Mouse (Mus musculus) thymus, adult 2 months (tissue): Measurements from ENCODE around the gene Cope. TPM values are rescaled to one million over a fixed set of nuclear protein-coding genes. Genes with fewer than 3 reads are reported as not detected.

Source experiments
- DNase-seq: peaks from one replicate; pipeline ENCODE4 v3.0.0; 2021
- H3K27ac ChIP-seq: fragments of 200-500 bp; 2 replicates; pipeline ENCODE4 v1.5.1; 2012; ENCODE audit warnings: low read length, control low read depth; ENCODE audit not compliant: control insufficient read depth, insufficient read depth
- H3K27me3 ChIP-seq: fragments of 200-500 bp; 2 replicates; pipeline ENCODE4 v1.6.1; 2012; ENCODE audit warnings: mild to moderate bottlenecking, low read length, moderate library complexity, mixed read lengths; ENCODE audit not compliant: control insufficient read depth, insufficient read depth
- H3K36me3 ChIP-seq: fragments of 200-500 bp; 2 replicates; pipeline ENCODE4 v1.6.1; 2012; ENCODE audit warnings: mild to moderate bottlenecking, low read length, moderate library complexity; ENCODE audit not compliant: control insufficient read depth, insufficient read depth
- H3K4me1 ChIP-seq: fragments of 200-500 bp; replicated peaks from 2 replicates; pipeline ENCODE4 v1.6.1; 2012; ENCODE audit warnings: low read length; ENCODE audit not compliant: control insufficient read depth, insufficient read depth
- H3K4me3 ChIP-seq: fragments of 200-500 bp; 2 replicates; pipeline ENCODE4 v1.5.1; 2012; ENCODE audit warnings: mild to moderate bottlenecking, low read length, control low read depth, moderate library complexity; ENCODE audit not compliant: control insufficient read depth, insufficient read depth
- CTCF ChIP-seq: fragments of 200-500 bp; IDR thresholded peaks from 2 replicates; pipeline ENCODE4 v1.5.1; 2012; ENCODE audit warnings: mild to moderate bottlenecking, control low read depth, low read length, moderate library complexity, borderline replicate concordance; ENCODE audit not compliant: control insufficient read depth, poor library complexity, insufficient read depth; ENCODE audit errors: extremely low read depth
- POLR2A ChIP-seq: fragments of 200-500 bp; IDR thresholded peaks from 2 replicates; pipeline ENCODE4 v1.6.1; 2012; ENCODE audit warnings: mild to moderate bottlenecking, low read length, control low read depth, moderate library complexity; ENCODE audit not compliant: control insufficient read depth, poor library complexity, insufficient read depth; ENCODE audit errors: extremely low read depth
- WGBS: fragments of 180-500 bp; shearing (Covaris S2); methylation state at CpG from one replicate; pipeline ENCODE4 v1.1.7; 2018; 5-methylcytosine and 5-hydroxymethylcytosine counted together
- polyA plus RNA-seq: library from polyadenylated mRNA; depleted of rRNA; stranded (reverse); fragments of >200 nt; gene quantifications from 2 replicates; pipeline ENCODE4 v1.2.3, GENCODE M21; 2012

Cope gene
- polyA plus RNA-seq, 1 experiment = 454 TPM

DNA sequence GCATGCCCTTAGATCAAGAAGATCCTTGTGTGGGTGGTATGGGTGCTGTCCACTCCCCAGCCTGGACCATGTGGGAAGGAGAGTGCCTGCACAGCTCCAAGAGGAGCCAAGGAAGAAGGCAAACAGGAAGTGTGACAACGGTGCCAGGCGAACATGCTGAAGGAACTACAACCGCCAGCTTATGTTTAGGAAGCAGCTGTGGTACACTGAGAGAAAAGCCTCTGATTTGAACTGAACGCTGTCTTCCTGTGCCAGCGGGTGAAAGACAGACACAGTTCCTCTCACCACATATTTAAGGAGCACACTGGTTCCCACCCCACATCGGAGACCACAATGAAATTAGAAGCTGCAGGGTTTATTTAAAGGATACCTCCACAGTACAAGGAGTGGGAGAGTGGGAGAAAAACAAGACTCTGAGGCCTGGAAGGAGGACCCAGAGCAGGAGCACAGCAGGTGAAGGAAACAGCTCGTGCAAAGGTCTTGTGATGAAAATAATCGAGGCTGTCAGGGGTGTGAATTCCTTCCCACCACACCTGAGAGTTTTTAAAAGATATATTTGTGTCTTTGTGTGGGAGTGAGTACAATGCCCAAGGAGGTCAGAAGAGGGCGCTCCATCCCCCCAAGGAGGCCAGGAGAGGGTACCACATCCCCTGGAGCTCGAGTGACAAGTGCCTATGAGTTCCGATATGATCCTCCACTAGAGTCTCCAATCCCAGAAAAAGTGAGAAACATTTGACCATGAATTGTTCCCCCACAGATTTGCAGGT, 33.3 kb upstream of the Cope start:
- DNase-seq = peak; percentile 33
- peaks cover 17% of the 10 kb centered on the region for H3K4me1 ChIP-seq
- 13% methylated on average over 11 of the region's 11 CpGs for WGBS
- H3K4me3 ChIP-seq = no peak overlapping the region
- H3K27me3 ChIP-seq = no peaks in the 10 kb centered on the region
- no peaks in the 10 kb centered on the region for H3K36me3 ChIP-seq
- H3K27ac ChIP-seq = peak overlapping the region; percentile 23; the same call in 1 of the 2 replicates
- TF ChIP-seq POLR2A = no peak
- no peak for TF ChIP-seq CTCF

DNA sequence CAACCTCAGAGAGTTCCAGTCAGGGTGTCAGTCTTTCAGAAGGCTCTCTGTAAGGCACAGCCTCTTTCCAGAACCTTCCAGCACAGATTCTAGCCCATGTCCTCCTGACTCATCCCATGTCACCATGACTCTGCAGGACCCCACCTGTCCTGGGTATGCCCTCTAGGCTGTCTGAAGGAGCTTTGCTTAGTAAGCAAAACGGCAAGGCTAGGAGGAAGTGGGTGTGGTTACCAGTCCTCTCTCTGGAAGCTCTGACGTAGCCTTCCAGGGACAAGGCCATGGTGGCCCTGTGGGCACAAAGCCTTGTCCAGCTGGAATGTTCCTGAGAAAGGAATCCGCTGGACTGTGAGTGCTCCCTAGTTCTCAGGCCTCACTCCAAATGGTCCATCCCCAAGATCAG, 29.4 kb upstream of the Cope start:
- H3K4me1 ChIP-seq = peaks cover 21% of the 10 kb centered on the region
- WGBS = 34% methylated on average over 3 of the region's 3 CpGs
- H3K4me3 ChIP-seq = no peak overlapping the region
- peak; percentile 19 for DNase-seq
- H3K27me3 ChIP-seq = no peaks in the 10 kb centered on the region
- H3K36me3 ChIP-seq = no peaks in the 10 kb centered on the region
- no peak overlapping the region for H3K27ac ChIP-seq
- no peak for TF ChIP-seq CTCF
- no peak for TF ChIP-seq POLR2A

DNA sequence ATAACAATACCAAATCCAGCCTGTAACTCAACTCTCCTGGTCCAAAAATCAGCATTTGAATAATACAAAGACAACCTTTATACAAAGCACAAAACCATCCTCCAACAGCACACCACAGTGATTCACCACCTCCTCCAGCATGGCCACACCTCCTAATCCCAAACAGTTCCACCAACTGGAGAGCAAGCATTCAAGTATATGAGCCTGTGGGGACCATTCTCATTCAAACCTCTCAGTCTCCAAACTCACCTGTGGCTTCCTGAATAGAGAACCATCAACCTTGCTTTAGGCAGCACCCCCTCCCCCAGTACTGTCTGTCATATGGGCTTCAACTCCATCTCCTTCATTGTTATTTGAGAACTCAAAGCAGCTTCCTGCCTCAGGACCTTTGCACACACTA, 28.0 kb upstream of the Cope start:
- no peak for TF ChIP-seq POLR2A
- TF ChIP-seq CTCF = no peak
- Histone ChIP-seq H3K27ac (no peak overlapping the region), H3K4me3 (no peak overlapping the region), H3K27me3 (no peaks in the 10 kb centered on the region), H3K36me3 (no peaks in the 10 kb centered on the region), H3K4me1 (peaks cover 12% of the 10 kb centered on the region)
- DNase-seq = no peak

DNA sequence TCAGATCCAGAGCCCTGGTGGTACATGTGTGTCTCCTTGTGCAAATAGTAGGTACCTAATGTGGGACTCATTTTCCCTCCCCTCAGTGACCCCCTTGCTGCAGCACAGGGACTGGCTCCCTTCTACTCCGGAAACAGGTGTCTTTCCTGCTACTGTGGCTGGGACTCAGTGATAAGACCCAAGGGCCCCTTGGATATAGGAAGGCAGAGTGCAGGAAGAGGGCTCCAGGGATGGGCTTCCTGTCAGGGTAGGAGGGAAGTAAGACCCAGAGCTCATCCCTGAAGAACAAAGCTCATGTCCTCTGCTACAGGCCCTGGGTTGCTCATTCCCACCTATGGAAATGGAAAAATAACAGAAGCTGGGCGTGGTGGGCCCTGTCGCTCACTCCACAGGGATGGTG, 25.8 kb upstream of the Cope start:
- H3K27ac ChIP-seq = no peak overlapping the region
- no peaks in the 10 kb centered on the region for H3K36me3 ChIP-seq
- H3K27me3 ChIP-seq = no peaks in the 10 kb centered on the region
- WGBS = 69% methylated on average over 3 of the region's 3 CpGs
- no peak for DNase-seq
- TF ChIP-seq CTCF (no peak), POLR2A (no peak)
- H3K4me3 ChIP-seq = no peak overlapping the region
- peaks cover 8% of the 10 kb centered on the region for H3K4me1 ChIP-seq

DNA sequence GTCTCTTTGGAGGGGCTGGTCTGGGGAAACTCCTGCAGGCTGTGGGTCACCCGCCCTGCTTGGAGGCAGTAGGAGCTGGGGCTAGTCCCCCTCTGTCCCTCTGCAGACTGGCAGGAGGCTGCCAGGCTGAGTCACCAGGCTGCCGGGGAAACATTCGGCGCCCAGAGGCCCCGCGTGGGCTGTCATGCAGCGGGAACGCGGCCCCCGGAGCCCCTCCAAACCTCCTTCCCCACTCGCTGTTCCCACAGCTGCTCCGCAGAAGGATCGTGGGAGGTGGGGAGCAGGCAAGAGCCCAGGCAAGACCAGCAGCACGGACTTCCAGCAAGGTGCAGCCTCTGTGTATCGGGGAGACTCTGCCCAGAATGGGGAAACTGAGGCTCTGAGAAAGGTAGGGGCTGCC, 24.1 kb upstream of the Cope start:
- Histone ChIP-seq H3K27ac (no peak overlapping the region), H3K4me1 (peaks cover 11% of the 10 kb centered on the region)
- WGBS = 26% methylated on average over 15 of the region's 15 CpGs

DNA sequence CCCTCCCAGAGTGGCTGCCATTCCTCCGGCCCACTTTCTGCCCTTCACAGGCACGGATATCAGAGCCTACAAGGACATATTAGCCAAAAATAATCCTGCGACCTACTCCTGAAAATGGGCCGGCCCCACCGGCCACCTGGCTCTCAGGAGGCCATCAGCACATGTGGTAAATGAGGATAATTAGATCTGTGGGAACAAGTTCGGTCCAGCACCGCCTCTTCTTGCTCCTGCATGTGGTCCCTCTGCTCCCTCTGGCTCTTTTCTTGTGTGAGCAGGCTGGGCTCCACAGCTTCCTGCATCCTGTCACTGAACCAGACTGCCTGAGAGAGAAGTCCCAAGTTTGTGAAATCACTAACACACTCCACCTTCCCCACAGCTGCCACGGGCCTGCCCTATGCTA, 23.1 kb upstream of the Cope start:
- WGBS = 49% methylated on average over 8 of the region's 8 CpGs
- DNase-seq = no peak
- H3K27me3 ChIP-seq = no peaks in the 10 kb centered on the region
- no peak overlapping the region for H3K4me3 ChIP-seq
- no peaks in the 10 kb centered on the region for H3K36me3 ChIP-seq
- peaks cover 18% of the 10 kb centered on the region for H3K4me1 ChIP-seq
- H3K27ac ChIP-seq = no peak overlapping the region
- no peak for TF ChIP-seq CTCF

More for the DNA sequence above, 24.1 kb upstream of the Cope start:
- Histone ChIP-seq H3K4me3 (no peak overlapping the region), H3K36me3 (no peaks in the 10 kb centered on the region), H3K27me3 (no peaks in the 10 kb centered on the region)
- TF ChIP-seq CTCF (no peak), POLR2A (no peak)
- no peak for DNase-seq

DNA sequence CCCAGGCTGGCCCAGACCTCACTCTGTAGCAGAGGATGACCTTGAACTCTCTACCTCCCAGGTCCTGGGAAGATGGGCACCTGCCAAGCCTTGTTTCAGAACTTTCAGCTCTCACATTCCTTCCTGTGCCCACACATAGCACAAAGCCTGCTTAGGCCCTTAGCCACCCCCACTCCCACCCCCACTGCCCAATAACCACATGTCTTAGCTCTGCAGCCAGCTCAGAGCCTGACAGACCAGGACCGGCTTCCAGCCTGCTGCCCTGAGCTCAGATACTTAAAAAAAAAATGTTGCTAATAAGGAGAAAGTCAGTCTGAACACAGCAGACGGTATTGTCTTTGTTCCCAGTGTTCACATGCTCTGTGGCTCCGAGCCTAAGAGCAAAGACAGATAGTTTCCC, 21.3 kb upstream of the Cope start:
- TF ChIP-seq CTCF (no peak), POLR2A (no peak)
- H3K4me3 ChIP-seq = no peak overlapping the region
- H3K4me1 ChIP-seq = peaks cover 18% of the 10 kb centered on the region
- H3K27ac ChIP-seq = no peak overlapping the region
- H3K36me3 ChIP-seq = no peaks in the 10 kb centered on the region
- WGBS = 88% methylated on average over 3 of the region's 3 CpGs
- no peaks in the 10 kb centered on the region for H3K27me3 ChIP-seq
- DNase-seq = no peak
